Mouse (Mus musculus): Measurements from ENCODE around the gene Gpr87.
"Not testable (repeated sequence)": the region's sequence is repeated elsewhere in the genome, so short reads cannot be mapped to it uniquely, and the experiment has no call there.

DNA sequence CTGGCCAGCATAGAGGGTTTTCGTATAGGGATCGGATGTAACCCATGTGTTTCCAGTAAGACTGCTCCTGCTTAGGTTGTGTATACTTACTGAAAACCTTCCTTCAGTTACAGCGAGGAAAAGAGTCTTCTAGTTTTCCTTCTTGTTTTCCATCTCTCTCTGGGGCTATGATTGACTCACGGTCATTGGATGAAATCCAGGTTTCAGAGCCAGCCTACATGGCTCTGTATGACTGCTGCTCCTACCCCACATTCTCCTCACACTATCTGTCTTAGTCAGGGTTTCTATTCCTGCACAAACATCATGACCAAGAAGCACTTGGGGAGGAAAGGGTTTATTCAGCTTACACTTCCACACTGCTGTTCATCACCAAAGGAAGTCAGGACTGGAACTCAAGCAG lies 54.0 kb downstream of the Gpr87 start:
- TF ChIP-seq CTCF (IDR thresholded peaks at IDR 0.05 in 2 of 3, conservative IDR thresholded peaks at IDR 0.05 in 1 of 3; ENCODE audit: control insufficient read depth in 1 of 3, insufficient read depth in 1 of 3, low read depth in 2 of 3, low read length in 3 of 3, poor library complexity in 1 of 3, severe bottlenecking in 1 of 3); MAFK (IDR thresholded peaks at IDR 0.05; ENCODE audit: borderline replicate concordance, low read depth, low read length); ZC3H11A (IDR thresholded peaks at IDR 0.05; ENCODE audit: low read depth, low read length); E2F4 (IDR thresholded peaks at IDR 0.05; ENCODE audit: borderline replicate concordance, low read depth, low read length); SMC3 (IDR thresholded peaks at IDR 0.05; ENCODE audit: low read depth, low read length); MAX (IDR thresholded peaks at IDR 0.05; ENCODE audit: low read length); USF2 (IDR thresholded peaks at IDR 0.05; ENCODE audit: borderline replicate concordance in 1 of 2, insufficient read depth in 1 of 2, low read depth in 1 of 2, low read length in 2 of 2); ELF1 (IDR thresholded peaks at IDR 0.05; ENCODE audit: low read depth, low read length); POLR2A (IDR thresholded peaks at IDR 0.05; ENCODE audit: control insufficient read depth in 1 of 2, insufficient read depth in 1 of 2, low read depth in 1 of 2, low read length in 2 of 2, poor library complexity in 1 of 2): not testable (repeated sequence)
